Mouse (Mus musculus): ENCODE results near the gene Bnc1. TPM values are rescaled to one million over a fixed set of nuclear protein-coding genes. Genes with fewer than 3 reads are reported as not detected.

Gene Bnc1
- total RNA-seq, 1 experiment from 2014 or later, result not detected

GRCm38 (mm10) chr7:81918316-81918715 lies 73.8 kb downstream of the Bnc1 start:
- no peak for ATAC-seq (ENCODE audit: extremely low read depth, insufficient number of reproducible peaks, low FRiP score, poor library complexity, severe bottlenecking)

Other genes starting within 250 kb of the Bnc1 start
- 106 and 121 TPM in 2 replicates for gene Ramac, start 229.4 kb downstream of the Bnc1 start, total RNA-seq (2017)
- 30.3 and 42.7 TPM in 2 replicates for gene 3110040N11Rik, start 202.8 kb downstream of the Bnc1 start, total RNA-seq (2017)
- gene Btbd1, start 162.9 kb downstream of the Bnc1 start, total RNA-seq (2017), result 115 and 116 TPM in 2 replicates
- gene Gm10160, start 136.5 kb downstream of the Bnc1 start, total RNA-seq (2017), result not detected in 2 replicates
- gene Tm6sf1, start 133.3 kb downstream of the Bnc1 start, total RNA-seq (2017), result 147 and 181 TPM in 2 replicates
- 2.8 and 4.0 TPM in 2 replicates for gene Hdgfl3, start 57.8 kb downstream of the Bnc1 start, total RNA-seq (2017)
- gene Sh3gl3, start 181.5 kb upstream of the Bnc1 start, total RNA-seq (2017), result not detected in 2 replicates

Measured in neutrophil, adult 5-6 weeks (primary cell).